Mouse (Mus musculus) forebrain, embryonic 10.5 days (tissue): ENCODE measurements at regions not wholly inside any gene's neighbourhood (a gene's known extent, or its start where the extent isn't known, plus 50 kb on each side); places are given as distances from the start of the nearest gene placed in this dataset.

Experiments used
- DNase-seq: peaks from one replicate; pipeline ENCODE4 v3.0.0-alpha.2; 2017; ENCODE audit warnings: low spot score; ENCODE audit errors: extremely low spot score
- H3K27ac ChIP-seq: fragments of 300-500 bp; sonication (generic); 2 replicates; pipeline ENCODE4 v1.5.1; 2016; ENCODE audit warnings: mild to moderate bottlenecking
- H3K27me3 ChIP-seq: fragments of 300-500 bp; sonication (generic); 2 replicates; pipeline ENCODE4 v1.6.1; 2016; ENCODE audit warnings: mild to moderate bottlenecking; ENCODE audit not compliant: poor library complexity, severe bottlenecking
- H3K36me3 ChIP-seq: fragments of 300-500 bp; sonication (generic); replicated peaks from 2 replicates; pipeline ENCODE4 v1.6.1; 2016; ENCODE audit warnings: mild to moderate bottlenecking, moderate library complexity
- H3K4me1 ChIP-seq: fragments of 300-500 bp; sonication (generic); 2 replicates; pipeline ENCODE4 v1.6.1; 2016
- H3K4me3 ChIP-seq: fragments of 300-500 bp; sonication (generic); 2 replicates; pipeline ENCODE4 v1.5.1; 2016; ENCODE audit warnings: mild to moderate bottlenecking, moderate library complexity
- H3K9me3 ChIP-seq: fragments of 300-500 bp; sonication (generic); 2 replicates; pipeline ENCODE4 v1.6.1; 2016; ENCODE audit warnings: mild to moderate bottlenecking, moderate library complexity
- WGBS: fragments of 180-500 bp; shearing (Covaris S2); methylation state at CpG from one replicate; pipeline ENCODE4 v1.1.7; 2016; 5-methylcytosine and 5-hydroxymethylcytosine counted together

- Histone ChIP-seq H3K9me3 (no peaks in the 10 kb centered on the region), H3K4me3 (no peak overlapping the region), H3K36me3 (no peaks in the 10 kb centered on the region), H3K4me1 (peaks cover 12% of the 10 kb centered on the region), H3K27me3 (no peaks in the 10 kb centered on the region), H3K27ac (no peak overlapping the region)
- no peak for DNase-seq
- 91% methylated on average over 15 of the region's 15 CpGs for WGBS
These were observed 178.5 kb upstream of the Zfp64 start for GRCm38 (mm10) chr2:169133855-169134254.

GRCm38 (mm10) chr2:169125476-169125875 lies 170.1 kb upstream of the Zfp64 start:
- Histone ChIP-seq H3K4me1 (no peaks in the 10 kb centered on the region), H3K36me3 (no peaks in the 10 kb centered on the region), H3K27me3 (no peaks in the 10 kb centered on the region), H3K4me3 (no peak overlapping the region), H3K9me3 (peaks cover 13% of the 10 kb centered on the region; the same call in 1 of the 2 replicates), H3K27ac (no peak overlapping the region)
- no peak for DNase-seq
- WGBS: 91% methylated on average over 10 of the region's 10 CpGs

- Histone ChIP-seq H3K27ac (no peak overlapping the region), H3K4me3 (no peak overlapping the region), H3K4me1 (no peaks in the 10 kb centered on the region), H3K36me3 (no peaks in the 10 kb centered on the region), H3K27me3 (no peaks in the 10 kb centered on the region), H3K9me3 (peaks cover 13% of the 10 kb centered on the region; the same call in 1 of the 2 replicates)
- DNase-seq: no peak
- 87% methylated on average over 7 of the region's 7 CpGs for WGBS
These were observed 167.5 kb upstream of the Zfp64 start for GRCm38 (mm10) chr2:169122887-169123286.

GRCm38 (mm10) chr2:169116841-169117240 lies 161.5 kb upstream of the Zfp64 start:
- no peak for DNase-seq

GRCm38 (mm10) chr2:169109044-169109443 lies 153.7 kb upstream of the Zfp64 start:
- Histone ChIP-seq H3K36me3 (no peaks in the 10 kb centered on the region), H3K27me3 (no peaks in the 10 kb centered on the region), H3K27ac (no peak overlapping the region), H3K9me3 (peaks cover 6% of the 10 kb centered on the region; the same call in 1 of the 2 replicates), H3K4me3 (no peak overlapping the region), H3K4me1 (peaks cover 6% of the 10 kb centered on the region)
- WGBS: 84% methylated on average over 4 of the region's 4 CpGs
- no peak for DNase-seq

More at GRCm38 (mm10) chr2:169116841-169117240, 161.5 kb upstream of the Zfp64 start:
- 84% methylated on average over 10 of the region's 10 CpGs for whole genome bisulfite sequencing
- no peaks in the 10 kb centered on the region for H3K36me3 ChIP-seq
- 0 out of 2 replicates have a peak, but pooled peaks cover 8% of the 10 kb centered on the region for H3K27me3 ChIP-seq
- H3K4me3 ChIP-seq: no peak overlapping the region
- no peak overlapping the region for H3K27ac ChIP-seq
- H3K9me3 ChIP-seq: no peaks in the 10 kb centered on the region
- H3K4me1 ChIP-seq: 0 out of 2 replicates have a peak, but pooled peaks cover 3% of the 10 kb centered on the region

- H3K27me3 ChIP-seq: no peaks in the 10 kb centered on the region
- H3K27ac ChIP-seq: no peak overlapping the region
- no peaks in the 10 kb centered on the region for H3K36me3 ChIP-seq
- peak; percentile 57 for DNase-seq
- no peak overlapping the region for H3K4me3 ChIP-seq
- peaks cover 6% of the 10 kb centered on the region; the same call in 1 of the 2 replicates for H3K9me3 ChIP-seq
- WGBS: 43% methylated on average over 10 of the region's 10 CpGs
- peaks cover 6% of the 10 kb centered on the region for H3K4me1 ChIP-seq
These were observed 152.7 kb upstream of the Zfp64 start for GRCm38 (mm10) chr2:169108037-169108436.

- no peak overlapping the region for H3K27ac ChIP-seq
- H3K36me3 ChIP-seq: no peaks in the 10 kb centered on the region
- H3K4me3 ChIP-seq: no peak overlapping the region
- peaks cover 9% of the 10 kb centered on the region; the same call in 1 of the 2 replicates for H3K9me3 ChIP-seq
- 92% methylated on average over 13 of the region's 13 CpGs for WGBS
- H3K27me3 ChIP-seq: no peaks in the 10 kb centered on the region
- no peak for DNase-seq
- H3K4me1 ChIP-seq: peaks cover 4% of the 10 kb centered on the region
These were observed 146.3 kb upstream of the Zfp64 start for GRCm38 (mm10) chr2:169101506-169102261.

GRCm38 (mm10) chr2:169100516-169100915 lies 145.1 kb upstream of the Zfp64 start:
- Histone ChIP-seq H3K9me3 (peaks cover 9% of the 10 kb centered on the region; the same call in 1 of the 2 replicates), H3K4me3 (no peak overlapping the region)
- 92% methylated on average over 9 of the region's 10 CpGs for WGBS

GRCm38 (mm10) chr2:169099678-169100077 lies 144.3 kb upstream of the Zfp64 start:
- no peaks in the 10 kb centered on the region for H3K36me3 ChIP-seq
- peaks cover 15% of the 10 kb centered on the region for H3K9me3 ChIP-seq
- H3K4me1 ChIP-seq: peaks cover 2% of the 10 kb centered on the region
- peaks cover 10% of the 10 kb centered on the region; the same call in 1 of the 2 replicates for H3K27me3 ChIP-seq
- H3K27ac ChIP-seq: no peak overlapping the region
- no peak overlapping the region for H3K4me3 ChIP-seq
- DNase-seq: no peak
- 94% methylated on average over 12 of the region's 12 CpGs for WGBS

More at GRCm38 (mm10) chr2:169100516-169100915, 145.1 kb upstream of the Zfp64 start:
- H3K27me3 ChIP-seq: 0 out of 2 replicates have a peak, but pooled peaks cover 4% of the 10 kb centered on the region
- no peak for DNase-seq
- H3K4me1 ChIP-seq: no peaks in the 10 kb centered on the region
- H3K36me3 ChIP-seq: no peaks in the 10 kb centered on the region
- H3K27ac ChIP-seq: no peak overlapping the region

- Histone ChIP-seq H3K4me3 (no peak overlapping the region), H3K36me3 (no peaks in the 10 kb centered on the region), H3K9me3 (peaks cover 15% of the 10 kb centered on the region), H3K27ac (no peak overlapping the region), H3K27me3 (peaks cover 10% of the 10 kb centered on the region; the same call in 1 of the 2 replicates), H3K4me1 (peaks cover 12% of the 10 kb centered on the region)
- 89% methylated on average over 6 of the region's 6 CpGs for WGBS
- DNase-seq: no peak
These were observed 143.2 kb upstream of the Zfp64 start for GRCm38 (mm10) chr2:169098591-169098990.

GRCm38 (mm10) chr2:169094011-169094754 lies 138.8 kb upstream of the Zfp64 start:
- H3K27ac ChIP-seq: peak overlapping the region; percentile 54
- H3K36me3 ChIP-seq: no peaks in the 10 kb centered on the region
- 41% methylated on average over 22 of the region's 22 CpGs for WGBS
- peaks cover 10% of the 10 kb centered on the region; the same call in 1 of the 2 replicates for H3K27me3 ChIP-seq
- H3K9me3 ChIP-seq: peaks cover 13% of the 10 kb centered on the region
- H3K4me1 ChIP-seq: peaks cover 16% of the 10 kb centered on the region
- DNase-seq: peak; percentile 19
- peak overlapping the region; percentile 10; the same call in 1 of the 2 replicates for H3K4me3 ChIP-seq

- no peaks in the 10 kb centered on the region for H3K36me3 ChIP-seq
- 75% methylated on average over 3 of the region's 3 CpGs for WGBS
These were observed 134.9 kb upstream of the Zfp64 start for GRCm38 (mm10) chr2:169090256-169090655.

More at GRCm38 (mm10) chr2:169090256-169090655, 134.9 kb upstream of the Zfp64 start:
- Histone ChIP-seq H3K27ac (no peak overlapping the region), H3K4me3 (no peak overlapping the region), H3K27me3 (peaks cover 5% of the 10 kb centered on the region; the same call in 1 of the 2 replicates), H3K9me3 (peaks cover 11% of the 10 kb centered on the region), H3K4me1 (peaks cover 20% of the 10 kb centered on the region)
- no peak for DNase-seq
